Mouse (Mus musculus) activated CD4-positive, CD25-positive, alpha-beta regulatory T cell, adult 9 weeks (primary cell): ENCODE measurements around the gene Zfp708. TPM values are rescaled to one million over a fixed set of nuclear protein-coding genes. Genes with fewer than 3 reads are reported as not detected.

Experiments used
- polyA plus RNA-seq: library from polyadenylated mRNA; unstranded; fragments of 100-300 nt; shearing (Covaris generic); gene quantifications from one replicate; pipeline ENCODE4 v1.2.1, GENCODE M21; 2017

The Zfp708 gene
- 5.6 TPM for polyA plus RNA-seq

DNA sequence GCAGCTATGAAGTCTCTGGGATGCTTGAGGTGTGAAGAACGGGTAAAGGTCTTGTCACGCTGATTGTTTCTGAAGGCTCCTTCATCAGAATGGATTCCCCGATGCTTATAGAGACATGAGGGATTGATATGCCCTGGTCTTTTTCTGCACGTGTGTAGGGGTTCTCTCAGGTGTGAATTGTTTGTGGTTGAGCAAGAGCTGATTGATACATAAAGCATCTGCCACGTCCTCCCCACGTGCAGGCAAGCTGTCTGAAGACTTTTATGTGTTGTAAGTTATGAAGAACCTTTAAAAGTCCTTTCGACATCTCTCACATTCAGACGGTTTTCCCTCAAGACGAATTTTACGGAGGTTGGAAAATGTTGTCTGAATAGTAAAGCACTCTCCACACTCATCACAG, at the start of gene Zfp708:
TSS of gene Zfp708 (minus strand) at position 101 of the 400 bp plus-strand sequence.

GRCm38 (mm10) chr13:67121360-67121759, 23.6 kb upstream of the Zfp708 start, which contains the start of gene Zfp759:
TSS of gene Zfp759 (plus strand) at chr13:67121660.

DNA sequence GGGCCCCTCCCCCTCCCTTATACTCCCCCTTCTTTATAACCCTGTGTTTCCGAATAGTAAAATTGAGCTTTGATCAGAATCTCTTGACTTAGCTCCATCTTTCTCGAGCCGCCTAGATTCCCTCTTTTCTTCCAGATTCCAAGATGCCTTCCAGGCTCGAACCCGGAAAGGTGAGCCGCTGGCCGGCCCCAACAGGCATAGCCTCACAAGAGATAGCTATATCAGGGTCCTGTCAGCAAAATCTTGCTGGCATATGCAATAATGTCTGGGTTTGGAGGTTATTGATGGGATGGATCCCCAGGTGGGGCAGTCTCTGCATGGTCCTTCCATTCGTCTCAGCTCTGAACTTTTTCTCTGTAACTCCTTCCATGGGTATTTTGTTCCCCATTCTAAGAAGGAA, 18.4 kb upstream of the Zfp708 start, which contains the start of gene Rslcan18:
TSS of gene Rslcan18 (minus strand) at position 101 of the 400 bp plus-strand sequence.

GRCm38 (mm10) chr13:67108194-67108820, 10.5 kb upstream of the Zfp708 start, which contains the start of gene Gm28557:
TSS of gene Gm28557 (minus strand) at chr13:67108604.

DNA sequence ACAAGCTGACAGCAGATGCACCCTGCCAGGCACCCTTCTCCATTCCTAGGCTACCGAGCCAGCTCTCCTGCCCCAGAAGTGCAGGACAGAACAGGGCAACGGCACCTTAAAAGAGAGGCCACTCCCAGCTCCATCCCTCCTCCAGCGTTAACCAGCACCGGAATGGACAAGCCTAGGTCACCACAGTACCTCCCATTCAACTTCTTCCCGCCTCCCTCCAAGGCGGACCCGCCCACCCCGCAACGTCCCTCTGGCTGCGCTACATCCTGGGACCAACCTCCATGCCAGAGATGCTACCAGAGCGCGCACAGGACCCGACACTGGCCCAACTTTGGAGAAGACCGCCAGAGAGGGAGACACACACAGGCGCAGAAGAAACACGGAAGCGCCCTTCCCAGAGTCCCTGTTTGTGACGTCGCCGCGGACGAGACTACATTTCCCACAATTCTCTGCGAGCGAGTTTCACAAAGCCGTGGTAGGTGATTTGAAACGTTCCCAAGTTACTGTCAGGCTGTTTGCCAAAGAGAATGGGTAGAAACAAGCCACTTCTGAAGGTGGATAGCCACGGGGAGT, 36.9 kb downstream of the Zfp708 start, which contains the start of gene Zfp712:
TSS of gene Zfp712 (minus strand) at position 385 of the 573 bp plus-strand sequence.

Other genes starting within 250 kb of the Zfp708 start
- 1.5 TPM for gene Gm10767, start 193.1 kb downstream of the Zfp708 start, polyA plus RNA-seq
- 9.2 TPM for gene Zfp712, start 36.8 kb downstream of the Zfp708 start, polyA plus RNA-seq
- gene Gm28557, start 10.6 kb upstream of the Zfp708 start, polyA plus RNA-seq, result 3.9 TPM
- gene Rslcan18, start 18.3 kb upstream of the Zfp708 start, polyA plus RNA-seq, result 0.70 TPM
- 3.5 TPM for gene Zfp759, start 23.7 kb upstream of the Zfp708 start, polyA plus RNA-seq
- 19.2 TPM for gene Rsl1, start 75.2 kb upstream of the Zfp708 start, polyA plus RNA-seq
- 6.4 TPM for gene Zfp455, start 96.5 kb upstream of the Zfp708 start, polyA plus RNA-seq
- 3.4 TPM for gene Zfp458, start 180.5 kb upstream of the Zfp708 start, polyA plus RNA-seq
- 0.48 TPM for gene Zfp457, start 208.5 kb upstream of the Zfp708 start, polyA plus RNA-seq
- 7.2 TPM for gene Zfp595, start 234.6 kb upstream of the Zfp708 start, polyA plus RNA-seq